8 mouse cellular contexts compared by ENCODE assay signal in the genomic region with DNA sequence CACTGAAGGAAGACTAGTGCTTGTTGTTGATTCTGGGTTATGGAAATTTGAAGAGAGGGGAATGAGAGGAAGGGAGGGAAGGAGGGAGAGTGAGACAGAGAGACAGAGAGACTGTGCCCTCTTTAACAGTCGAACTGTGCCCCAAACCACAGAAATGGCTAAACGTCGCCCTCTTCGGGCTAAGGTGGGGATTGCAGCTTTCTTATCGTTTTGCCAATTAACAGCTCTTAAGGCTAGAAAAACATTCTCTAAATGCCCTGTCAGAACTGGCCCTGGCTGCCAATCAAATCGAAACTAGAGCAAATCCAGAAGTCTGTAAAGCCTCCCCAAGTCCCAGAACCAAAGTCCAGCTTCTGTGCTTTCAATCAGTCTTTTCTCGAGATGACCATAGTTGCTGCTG. TPM values are rescaled to one million over a fixed set of nuclear protein-coding genes. Genes with fewer than 3 reads are reported as not detected.
A peak's percentile ranks its signal among the peaks of the same experiment; 100 is the strongest.
DNase-seq lines count a peak whose midpoint lies in the region; ATAC-seq lines count a peak whose summit lies in the region.

No protein-coding gene starts in this region.

- ATAC-seq in midbrain, embryonic 11.5 days (ENCODE audit: low FRiP score) = no peak
- ATAC-seq in midbrain, embryonic 13.5 days = no peak
- peak; percentile 52 for ATAC-seq in inflammation-experienced regulatory T-cells, adult 6 months

- DNase-seq in midbrain, embryonic 11.5 days (ENCODE audit: low spot score, missing footprints) = peak; percentile 97
- DNase-seq in c-Kit-positive CD71-positive TER-119-negative erythroid progenitor cells, embryonic 14.5 days (ENCODE audit: low read depth) = peak; percentile 54
- peak; percentile 60 to 69 for DNase-seq in frontal cortex, postnatal 25 days (ENCODE audit: low spot score in 2 of 2)
- peak; percentile 68 for DNase-seq in limb, embryonic 10.5 days (ENCODE audit: low spot score)
- peak; percentile 71 for DNase-seq in ovary, postnatal 14 days (ENCODE audit: low spot score)
- DNase-seq in thymus, postnatal 14 days = peak; percentile 62

- H3K36me3 ChIP-seq in midbrain, embryonic 11.5 days (ENCODE audit: control insufficient read depth, insufficient read depth, low read length) = no peaks in the 10 kb centered on the region
- no peaks in the 10 kb centered on the region for H3K36me3 ChIP-seq in midbrain, embryonic 13.5 days
- no peaks in the 10 kb centered on the region for H3K36me3 ChIP-seq in limb, embryonic 10.5 days

- H3K9me3 ChIP-seq in midbrain, embryonic 11.5 days (ENCODE audit: control insufficient read depth, low read length) = no peaks in the 10 kb centered on the region
- no peaks in the 10 kb centered on the region for H3K9me3 ChIP-seq in midbrain, embryonic 13.5 days
- no peaks in the 10 kb centered on the region for H3K9me3 ChIP-seq in limb, embryonic 10.5 days (replicated peaks)

- no peaks in the 10 kb centered on the region for H3K4me1 ChIP-seq in midbrain, embryonic 11.5 days (ENCODE audit: control insufficient read depth, insufficient read depth, low read length)
- no peaks in the 10 kb centered on the region for H3K4me1 ChIP-seq in midbrain, embryonic 13.5 days (replicated peaks)
- H3K4me1 ChIP-seq in limb, embryonic 10.5 days = no peaks in the 10 kb centered on the region

- H3K27me3 ChIP-seq in midbrain, embryonic 11.5 days (ENCODE audit: control insufficient read depth, insufficient read depth, low read length) = no peaks in the 10 kb centered on the region
- no peaks in the 10 kb centered on the region for H3K27me3 ChIP-seq in midbrain, embryonic 13.5 days
- no peaks in the 10 kb centered on the region for H3K27me3 ChIP-seq in limb, embryonic 10.5 days (ENCODE audit: low read depth, poor library complexity, severe bottlenecking)

- 15% methylated on average over 7 of the region's 7 CpGs for WGBS in midbrain, embryonic 11.5 days
- WGBS in midbrain, embryonic 13.5 days = 18% methylated on average over 7 of the region's 7 CpGs
- 12% methylated on average over 7 of the region's 7 CpGs for WGBS in limb, embryonic 10.5 days

- no peak overlapping the region for H3K4me3 ChIP-seq in midbrain, embryonic 11.5 days (ENCODE audit: low read depth, low read length)
- no peak overlapping the region for H3K4me3 ChIP-seq in midbrain, embryonic 13.5 days (replicated peaks)
- no peak overlapping the region for H3K4me3 ChIP-seq in limb, embryonic 10.5 days

- H3K9ac ChIP-seq in midbrain, embryonic 11.5 days (ENCODE audit: low read length) = no peak overlapping the region
- no peak overlapping the region for H3K9ac ChIP-seq in midbrain, embryonic 13.5 days (replicated peaks)

- no peak overlapping the region for H3K27ac ChIP-seq in midbrain, embryonic 11.5 days (ENCODE audit: low read depth, low read length)
- H3K27ac ChIP-seq in midbrain, embryonic 13.5 days = no peak overlapping the region
- H3K27ac ChIP-seq in limb, embryonic 10.5 days = no peak overlapping the region

- no peak overlapping the region for H3K4me2 ChIP-seq in midbrain, embryonic 11.5 days
- no peak overlapping the region for H3K4me2 ChIP-seq in midbrain, embryonic 13.5 days (replicated peaks)

RNA-seq across cellular contexts. Expression of a gene that starts 36.4 kb away (rescaled TPM):
- 443 and 490 TPM in 2 replicates for polyA plus RNA-seq in midbrain, embryonic 11.5 days (2014; fragmentation: Nextera tagmentation; extraction: Ambion mirVana)
- 610 and 651 TPM in 2 replicates for polyA plus RNA-seq in midbrain, embryonic 13.5 days (2015; fragmentation: Nextera tagmentation; extraction: Ambion mirVana)
- polyA plus RNA-seq in inflammation-experienced regulatory T-cells, adult 6 months (2017; shearing (Covaris generic)) = 10 to 100 TPM; 57.2 to 77.3 (median 65.5) TPM
- polyA plus RNA-seq in limb, embryonic 10.5 days (2016; fragmentation: Nextera tagmentation; extraction: Ambion mirVana) = 362 and 378 TPM in 2 replicates
